Mouse (Mus musculus): ENCODE measurements around the gene Rpl15. TPM values are rescaled to one million over a fixed set of nuclear protein-coding genes. Genes with fewer than 3 reads are reported as not detected.
"Not testable (repeated sequence)": the region's sequence is repeated elsewhere in the genome, so short reads cannot be mapped to it uniquely, and the experiment has no call there.

Gene Rpl15
- polyA plus RNA-seq, 1 experiment from 2014 or later, result 598 TPM

DNA sequence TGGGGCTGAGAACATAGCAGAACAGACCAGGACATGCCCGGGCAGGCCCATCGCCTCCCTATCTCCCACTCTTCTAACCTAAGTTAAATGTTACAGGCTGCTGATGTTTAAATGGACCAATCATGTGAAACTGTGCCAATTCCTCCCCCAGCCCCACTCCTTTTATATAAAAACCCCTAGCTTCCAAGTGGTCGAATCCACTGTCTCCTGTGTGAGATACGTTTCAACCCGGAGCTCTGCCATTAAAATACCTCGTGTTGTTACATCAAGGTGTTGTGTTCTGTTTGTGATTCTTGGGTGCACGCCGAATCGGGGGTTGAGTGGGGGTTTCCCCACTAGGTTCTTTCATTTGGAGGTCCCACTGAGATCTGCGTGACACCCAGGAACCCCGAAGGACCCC lies 45.8 kb downstream of the Rpl15 start:
- H3K9ac ChIP-seq (ENCODE audit: low read depth, low read length); H3K4me1 ChIP-seq (replicated peaks; ENCODE audit: control insufficient read depth, insufficient read depth, low read length); H3K27ac ChIP-seq (ENCODE audit: low read depth, low read length); H3K27me3 ChIP-seq (replicated peaks; ENCODE audit: control insufficient read depth, insufficient read depth, low read length); H3K4me3 ChIP-seq (ENCODE audit: low read depth, low read length); H3K9me3 ChIP-seq (ENCODE audit: control insufficient read depth, low read length); ATAC-seq (replicated peaks; ENCODE audit: low FRiP score); H3K4me2 ChIP-seq; DNase-seq (ENCODE audit: low spot score); H3K36me3 ChIP-seq (ENCODE audit: control insufficient read depth, insufficient read depth, low read length): not testable (repeated sequence)
- 94% methylated on average over 11 of the region's 11 CpGs for WGBS

DNA sequence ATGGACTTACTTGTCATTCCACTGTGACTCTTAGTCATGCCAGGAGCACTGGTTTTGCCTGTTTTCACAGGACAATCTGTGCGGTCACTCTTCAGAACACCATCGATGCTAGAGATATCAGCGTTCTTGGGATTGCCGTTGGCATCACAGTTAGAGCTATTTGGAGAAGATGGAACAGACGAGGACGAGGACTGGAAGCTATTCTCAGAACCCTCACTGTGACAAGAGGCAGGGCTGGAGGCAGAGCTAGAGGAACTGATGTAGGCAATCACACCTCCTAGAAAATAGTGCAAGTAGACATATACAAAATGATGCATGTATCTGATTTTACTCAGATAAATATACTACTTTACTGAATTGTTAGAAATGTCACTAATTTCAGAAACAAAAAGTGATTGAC lies 49.2 kb downstream of the Rpl15 start:
- 87% methylated on average over 6 of the region's 6 CpGs for WGBS
- Histone ChIP-seq H3K27me3 (replicated peaks; ENCODE audit: control insufficient read depth, insufficient read depth, low read length) (no peaks in the 10 kb centered on the region), H3K36me3 (ENCODE audit: control insufficient read depth, insufficient read depth, low read length) (no peaks in the 10 kb centered on the region), H3K9ac (ENCODE audit: low read depth, low read length) (no peak overlapping the region), H3K27ac (ENCODE audit: low read depth, low read length) (no peak overlapping the region), H3K9me3 (ENCODE audit: control insufficient read depth, low read length) (no peaks in the 10 kb centered on the region), H3K4me2 (no peak overlapping the region), H3K4me1 (replicated peaks; ENCODE audit: control insufficient read depth, insufficient read depth, low read length) (no peaks in the 10 kb centered on the region), H3K4me3 (ENCODE audit: low read depth, low read length) (no peak overlapping the region)
- DNase-seq (ENCODE audit: low spot score), result no peak
- no peak for ATAC-seq (replicated peaks; ENCODE audit: low FRiP score)

Other genes starting within 250 kb of the Rpl15 start
- gene Nr1d2, start 32.3 kb downstream of the Rpl15 start, polyA plus RNA-seq (2014; fragmentation: Nextera tagmentation; extraction: Ambion mirVana), result 4.0 and 4.1 TPM in 2 replicates
- gene Nkiras1, start 255 bp downstream of the Rpl15 start, polyA plus RNA-seq (2014; fragmentation: Nextera tagmentation; extraction: Ambion mirVana), result 15.3 and 17.0 TPM in 2 replicates
- gene Ube2e1, start 60.5 kb upstream of the Rpl15 start, polyA plus RNA-seq (2014; fragmentation: Nextera tagmentation; extraction: Ambion mirVana), result 38.8 and 41.1 TPM in 2 replicates